Mouse (Mus musculus): ENCODE results near the gene Aar2. TPM values are rescaled to one million over a fixed set of nuclear protein-coding genes. Genes with fewer than 3 reads are reported as not detected.
"Not testable (repeated sequence)": the region's sequence is repeated elsewhere in the genome, so short reads cannot be mapped to it uniquely, and the experiment has no call there.

Gene Aar2
- total RNA-seq (2021), result 10 to 100 TPM; 35.8 to 38.4 TPM
- long read RNA-seq, experiment 1, transcript Aar2-201 (4 exons, 3,427 nt), result major isoform, 35 of 51 reads
- long read RNA-seq, experiment 1, partial matches to known transcripts, result 8 of 51 reads
- long read RNA-seq, experiment 1, other reads (novel, unspliced or antisense), result 8 of 51 reads
- long read RNA-seq, experiment 2, transcript Aar2-201 (4 exons, 3,427 nt), result major isoform, 38 of 45 reads
- long read RNA-seq, experiment 2, partial matches to known transcripts, result 5 of 45 reads
- long read RNA-seq, experiment 2, other reads (novel, unspliced or antisense), result 2 of 45 reads

GRCm38 (mm10) chr2:156547123-156547891 is at the start of gene Aar2:
Aar2 (plus strand) TSS chr2:156547584.
- DNase-seq (ENCODE audit: low spot score in 2 of 2), result peak; percentile 77 to 79

- DNase-seq (ENCODE audit: low spot score in 2 of 2), result peak in 1 of 2 experiments; percentile 68
Observed at GRCm38 (mm10) chr2:156497915-156498314, 49.5 kb upstream of the Aar2 start.

GRCm38 (mm10) chr2:156501025-156501424 is 46.4 kb upstream of the Aar2 start:
- no peak for DNase-seq (ENCODE audit: low spot score in 2 of 2)

GRCm38 (mm10) chr2:156505533-156505932 is 41.9 kb upstream of the Aar2 start:
- no peak for DNase-seq (ENCODE audit: low spot score in 2 of 2)

GRCm38 (mm10) chr2:156512028-156512427 is 35.4 kb upstream of the Aar2 start:
- no peak for DNase-seq (ENCODE audit: low spot score in 2 of 2)

GRCm38 (mm10) chr2:156512561-156512960 is 34.8 kb upstream of the Aar2 start:
- no peak for DNase-seq (ENCODE audit: low spot score in 2 of 2)

- DNase-seq (ENCODE audit: low spot score in 2 of 2), result no peak
Observed at GRCm38 (mm10) chr2:156515102-156515501, 32.3 kb upstream of the Aar2 start.

- peak; percentile 85 to 87 for DNase-seq (ENCODE audit: low spot score in 2 of 2)
Observed at GRCm38 (mm10) chr2:156515565-156516185, 31.7 kb upstream of the Aar2 start.

GRCm38 (mm10) chr2:156516678-156517077 is 30.7 kb upstream of the Aar2 start:
- not testable (repeated sequence) for DNase-seq (ENCODE audit: low spot score in 2 of 2)

- no peak for DNase-seq (ENCODE audit: low spot score in 2 of 2)
Observed at GRCm38 (mm10) chr2:156518306-156518705, 29.1 kb upstream of the Aar2 start.

- no peak for DNase-seq (ENCODE audit: low spot score in 2 of 2)
Observed at GRCm38 (mm10) chr2:156519584-156519983, 27.8 kb upstream of the Aar2 start.

- DNase-seq (ENCODE audit: low spot score in 2 of 2), result no peak
Observed at GRCm38 (mm10) chr2:156522994-156523393, 24.4 kb upstream of the Aar2 start.

- DNase-seq (ENCODE audit: low spot score in 2 of 2), result no peak
Observed at GRCm38 (mm10) chr2:156524078-156524477, 23.3 kb upstream of the Aar2 start.

- no peak for DNase-seq (ENCODE audit: low spot score in 2 of 2)
Observed at GRCm38 (mm10) chr2:156529726-156530125, 17.7 kb upstream of the Aar2 start.

- no peak for DNase-seq (ENCODE audit: low spot score in 2 of 2)
Observed at GRCm38 (mm10) chr2:156533160-156533559, 14.2 kb upstream of the Aar2 start.

GRCm38 (mm10) chr2:156538817-156539555 is 8.4 kb upstream of the Aar2 start:
- DNase-seq (ENCODE audit: low spot score in 2 of 2), result no peak

GRCm38 (mm10) chr2:156540991-156541390 is 6.4 kb upstream of the Aar2 start:
- no peak for DNase-seq (ENCODE audit: low spot score in 2 of 2)

GRCm38 (mm10) chr2:156542410-156542809 is 5.0 kb upstream of the Aar2 start:
- no peak for DNase-seq (ENCODE audit: low spot score in 2 of 2)

GRCm38 (mm10) chr2:156543804-156544203 is 3.6 kb upstream of the Aar2 start:
- no peak for DNase-seq (ENCODE audit: low spot score in 2 of 2)

- no peak for DNase-seq (ENCODE audit: low spot score in 2 of 2)
Observed at GRCm38 (mm10) chr2:156552421-156552820, 5.0 kb downstream of the Aar2 start.

GRCm38 (mm10) chr2:156561808-156562207 is 14.4 kb downstream of the Aar2 start:
- DNase-seq (ENCODE audit: low spot score in 2 of 2), result no peak

All from left cerebral cortex, adult 18-20 months (tissue).